Mouse (Mus musculus) A20 (cell line): Measurements from ENCODE around the gene Gdpgp1.

Experiments
- DNase-seq: peaks from one replicate; pipeline ENCODE4 v3.0.0-alpha.2; 2011; ENCODE audit warnings: low read depth, low spot score

Gdpgp1 gene

GRCm38 (mm10) chr7:80276374-80276773 lies 43.7 kb downstream of the Gdpgp1 start:
- no peak for DNase-seq

GRCm38 (mm10) chr7:80280032-80280431 lies 47.4 kb downstream of the Gdpgp1 start:
- no peak for DNase-seq

- DNase-seq: no peak
Observed at GRCm38 (mm10) chr7:80280998-80281397, 48.3 kb downstream of the Gdpgp1 start.

- no peak for DNase-seq
Observed at GRCm38 (mm10) chr7:80281646-80282045, 49.0 kb downstream of the Gdpgp1 start.

GRCm38 (mm10) chr7:80283226-80283918 lies 50.7 kb downstream of the Gdpgp1 start:
- no peak for DNase-seq

- no peak for DNase-seq
Observed at GRCm38 (mm10) chr7:80284391-80284790, 51.7 kb downstream of the Gdpgp1 start.

- no peak for DNase-seq
Observed at GRCm38 (mm10) chr7:80285725-80286124, 53.1 kb downstream of the Gdpgp1 start.

- no peak for DNase-seq
Observed at GRCm38 (mm10) chr7:80287736-80288135, 55.1 kb downstream of the Gdpgp1 start.
